Mouse (Mus musculus) hindbrain, embryonic 10.5 days (tissue): ENCODE measurements around the gene Mtfmt. TPM values are rescaled to one million over a fixed set of nuclear protein-coding genes. Genes with fewer than 3 reads are reported as not detected.

ENCODE experiments used
- DNase-seq: peaks from one replicate; pipeline ENCODE4 v3.0.0-alpha.2; 2017; ENCODE audit warnings: low spot score
- H3K27ac ChIP-seq: fragments of 300-500 bp; sonication (generic); 2 replicates; pipeline ENCODE4 v1.5.1; 2016; ENCODE audit warnings: mild to moderate bottlenecking, moderate library complexity
- H3K27me3 ChIP-seq: fragments of 300-500 bp; sonication (generic); 2 replicates; pipeline ENCODE4 v1.6.1; 2016; ENCODE audit warnings: mild to moderate bottlenecking; ENCODE audit not compliant: poor library complexity, insufficient read depth, severe bottlenecking
- H3K36me3 ChIP-seq: fragments of 300-500 bp; sonication (generic); 2 replicates; pipeline ENCODE4 v1.6.1; 2016; ENCODE audit warnings: mild to moderate bottlenecking, moderate library complexity
- H3K4me1 ChIP-seq: fragments of 300-500 bp; sonication (generic); replicated peaks from 2 replicates; pipeline ENCODE4 v1.6.1; 2016; ENCODE audit warnings: mild to moderate bottlenecking
- H3K4me3 ChIP-seq: fragments of 300-500 bp; sonication (generic); 2 replicates; pipeline ENCODE4 v1.5.1; 2016; ENCODE audit warnings: mild to moderate bottlenecking, moderate library complexity
- H3K9me3 ChIP-seq: fragments of 300-500 bp; sonication (generic); 2 replicates; pipeline ENCODE4 v1.6.1; 2016; ENCODE audit warnings: mild to moderate bottlenecking, moderate library complexity
- WGBS: fragments of 180-500 bp; shearing (Covaris S2); methylation state at CpG from one replicate; pipeline ENCODE4 v1.1.7; 2016; 5-methylcytosine and 5-hydroxymethylcytosine counted together
- polyA plus RNA-seq: library from polyadenylated mRNA; unstranded; fragments of >200 nt; fragmentation: Nextera tagmentation; extraction: Ambion mirVana; gene quantifications from 2 replicates; pipeline ENCODE4 v1.2.1, GENCODE M21; 2016

The Mtfmt gene
- 20.5 TPM in 2 replicates for polyA plus RNA-seq

DNA sequence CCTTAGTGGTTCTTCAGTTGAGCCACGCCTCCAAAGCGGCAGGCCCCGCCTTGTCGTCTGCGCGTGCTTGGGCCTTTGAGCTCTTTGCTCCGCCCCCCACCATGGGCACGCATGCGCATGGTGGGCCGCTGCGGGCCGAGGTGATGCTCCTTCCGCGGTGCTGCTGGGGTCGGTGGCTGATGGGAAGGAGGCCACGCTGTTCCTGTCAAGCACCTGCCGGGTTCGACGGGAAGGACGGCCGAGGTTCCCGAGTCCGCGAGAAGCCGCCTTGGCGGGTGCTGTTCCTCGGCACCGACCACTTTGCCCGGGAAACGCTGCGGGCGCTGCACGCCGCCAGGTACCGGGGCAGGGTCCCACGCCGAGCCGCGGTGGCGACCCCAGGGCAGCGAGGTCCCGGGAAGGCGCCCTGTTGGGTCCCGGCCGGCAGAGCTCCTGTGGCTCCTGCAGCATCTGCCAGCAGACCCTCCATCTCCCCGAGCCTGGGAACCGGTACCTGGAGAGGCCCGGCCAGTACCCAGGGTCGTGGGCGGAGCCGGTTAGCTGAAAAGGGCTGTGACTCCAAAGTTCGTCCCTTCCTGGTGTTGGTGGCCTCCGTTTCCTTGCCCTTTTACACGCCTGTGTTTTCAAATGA is at the start of gene Mtfmt:
TSS of gene Mtfmt (plus strand) at position 112 of the 631 bp plus-strand sequence.
- Histone ChIP-seq H3K4me1 (peaks cover 10% of the 10 kb centered on the region), H3K4me3 (peak within 1 kb of the TSS; percentile 79), H3K9me3 (no peaks in the 10 kb centered on the region), H3K27ac (peak within 1 kb of the TSS; percentile 89), H3K27me3 (no peaks in the 10 kb centered on the region), H3K36me3 (peaks cover 25% of the 10 kb centered on the region)
- peak; percentile 93 for DNase-seq
- under 1% methylated on average over 54 of the region's 54 CpGs for WGBS

DNA sequence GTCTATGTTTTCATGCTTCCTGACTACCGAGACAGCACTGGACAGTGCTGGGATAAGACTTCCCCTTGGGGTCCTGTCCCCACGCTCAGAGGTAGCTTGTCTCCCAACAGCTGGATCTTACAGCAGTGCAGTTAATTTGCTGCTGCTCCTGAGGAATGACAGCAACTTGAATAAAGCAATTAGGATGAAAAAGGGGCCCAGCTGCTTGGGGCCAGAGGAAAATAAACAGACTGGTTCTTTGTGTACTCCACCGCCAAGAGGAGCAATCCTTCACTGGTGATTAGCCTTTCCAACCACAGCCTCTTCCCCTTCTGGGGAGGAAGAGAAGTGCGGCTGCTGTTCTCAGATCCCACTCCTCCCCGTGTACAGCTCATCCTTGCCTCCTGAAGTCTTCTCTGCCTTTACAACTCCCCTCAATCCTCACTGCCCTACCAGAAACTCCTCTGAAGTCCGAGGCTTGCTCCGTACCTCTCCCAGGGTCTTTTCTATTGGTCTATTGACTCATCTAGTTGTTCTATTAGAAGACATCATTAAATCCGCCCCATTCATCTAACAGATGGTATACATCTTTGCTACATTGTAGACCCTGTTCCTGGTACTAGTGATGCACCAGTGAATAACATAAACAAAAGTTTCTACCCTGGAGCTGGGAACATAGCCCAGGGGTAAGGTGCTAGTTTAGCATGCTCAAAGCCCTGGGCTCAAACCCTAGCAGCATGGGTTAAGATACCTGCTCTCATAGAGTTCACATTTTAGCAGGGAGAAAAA is 49.0 kb upstream of the Mtfmt start:
- no peak overlapping the region for H3K27ac ChIP-seq
- H3K4me1 ChIP-seq: peaks cover 20% of the 10 kb centered on the region
- DNase-seq: no peak
- no peaks in the 10 kb centered on the region for H3K9me3 ChIP-seq
- H3K27me3 ChIP-seq: peaks cover 35% of the 10 kb centered on the region
- H3K36me3 ChIP-seq: no peaks in the 10 kb centered on the region
- no peak overlapping the region for H3K4me3 ChIP-seq
- 33% methylated on average over 8 of the region's 8 CpGs for WGBS

DNA sequence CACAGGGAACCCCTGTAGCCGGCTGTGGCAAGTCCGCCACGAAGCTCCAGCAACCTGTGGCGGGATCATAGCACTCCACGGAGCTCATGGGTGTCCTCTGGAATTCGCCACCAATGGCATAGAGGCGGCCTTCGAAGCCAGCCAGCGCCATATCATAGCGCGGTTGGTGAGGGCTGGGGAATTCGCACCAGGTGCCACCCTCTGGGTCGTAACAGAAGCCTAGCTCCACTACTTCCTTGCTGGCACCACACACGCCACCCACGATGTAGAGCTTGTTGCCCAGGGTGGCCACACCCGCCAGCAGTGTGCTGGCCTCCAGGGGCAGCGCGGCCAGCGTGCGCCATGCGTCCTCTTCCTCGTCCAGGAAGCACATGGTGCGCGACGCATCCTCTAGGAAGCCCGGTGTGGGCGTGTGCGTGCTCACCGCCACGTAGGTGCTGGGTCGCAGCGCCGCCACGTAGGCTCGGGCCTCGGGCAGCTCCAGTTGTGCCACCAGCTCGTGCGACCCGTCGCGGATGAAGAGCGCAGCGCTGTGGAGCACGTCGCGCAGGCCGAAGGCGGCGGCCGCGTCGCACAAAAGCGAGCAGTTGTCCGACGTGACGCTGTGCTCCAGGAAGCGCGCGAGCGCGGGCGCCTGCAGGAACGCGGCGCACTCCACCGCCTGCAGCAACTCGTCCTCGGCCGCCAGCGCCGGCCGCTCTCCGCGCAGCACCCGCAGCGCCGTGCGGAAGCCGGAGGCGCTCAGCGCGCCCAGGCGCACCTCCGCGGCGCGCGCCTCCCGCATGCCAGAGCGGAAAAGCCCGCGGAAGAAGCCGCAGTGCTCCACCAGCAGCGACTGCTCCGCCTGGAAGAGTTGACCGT is 44.6 kb upstream of the Mtfmt start:
- Histone ChIP-seq H3K9me3 (no peaks in the 10 kb centered on the region), H3K4me1 (peaks cover 27% of the 10 kb centered on the region), H3K27me3 (peaks cover 71% of the 10 kb centered on the region), H3K4me3 (peak overlapping the region; percentile 51), H3K36me3 (no peaks in the 10 kb centered on the region), H3K27ac (peak overlapping the region; percentile 68)
- WGBS: 18% methylated on average over 96 of the region's 96 CpGs
- DNase-seq: peak; percentile 40

DNA sequence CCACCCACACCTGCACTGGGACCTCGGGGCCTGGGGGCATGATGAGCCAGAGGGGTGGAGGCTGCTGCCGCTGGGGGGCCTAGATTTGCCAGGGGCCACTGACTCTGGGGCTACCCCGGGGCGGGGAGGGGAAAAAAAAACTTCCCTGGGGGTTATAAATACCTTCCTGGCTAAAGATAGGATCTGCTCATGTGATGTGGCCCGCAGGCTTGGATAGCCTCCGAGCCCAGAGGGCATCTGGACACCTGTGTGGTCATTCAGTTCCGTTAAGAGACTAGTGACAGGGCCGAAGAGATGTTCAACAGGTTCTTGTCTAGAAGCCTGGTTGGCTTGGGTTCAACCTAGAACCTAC is 44.0 kb upstream of the Mtfmt start, which contains the start of gene Kbtbd13:
TSS of gene Kbtbd13 (minus strand) at position 40 of the 352 bp plus-strand sequence.
- WGBS: 45% methylated on average over 8 of the region's 8 CpGs
- H3K27ac ChIP-seq: peak within 1 kb of the TSS; percentile 68

DNA sequence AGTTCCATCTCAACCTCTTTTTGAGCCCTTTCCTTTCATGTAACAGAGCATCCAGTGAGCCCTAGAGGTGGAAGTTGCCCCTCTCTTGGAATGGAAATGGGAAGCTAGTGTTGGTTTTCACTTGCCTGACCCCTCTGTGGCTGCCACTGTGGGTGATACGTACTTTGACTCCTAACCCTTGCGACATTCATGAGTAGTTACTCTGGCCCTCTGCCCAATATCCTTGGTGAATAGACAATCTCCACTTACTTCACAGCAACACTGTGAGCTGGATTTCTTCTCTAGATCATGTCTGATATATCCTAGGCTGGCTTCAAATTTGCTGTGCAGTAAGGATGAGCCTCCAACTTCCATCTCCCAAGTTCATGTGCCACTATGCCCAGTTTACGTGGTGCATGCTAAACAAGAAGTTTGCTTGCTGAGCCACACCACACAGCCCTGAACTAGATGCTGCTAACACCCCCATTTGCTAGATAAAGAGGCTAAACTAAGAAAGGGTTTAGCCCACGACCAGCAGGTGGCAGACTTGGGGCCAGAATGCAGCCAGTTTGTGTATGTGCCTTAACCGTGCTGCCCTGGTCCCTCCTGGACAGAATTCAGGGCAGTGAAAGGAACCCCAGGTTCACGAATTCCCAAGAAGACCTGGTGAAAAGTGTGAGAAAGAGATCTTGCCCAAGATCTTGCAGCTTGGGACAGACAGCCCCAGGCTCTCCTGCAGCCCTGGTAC is 42.8 kb upstream of the Mtfmt start:
- WGBS: 28% methylated on average over 6 of the region's 6 CpGs
- H3K4me1 ChIP-seq: peaks cover 20% of the 10 kb centered on the region
- DNase-seq: peak; percentile 64
- no peak overlapping the region for H3K27ac ChIP-seq
- H3K36me3 ChIP-seq: no peaks in the 10 kb centered on the region
- no peaks in the 10 kb centered on the region for H3K9me3 ChIP-seq
- H3K4me3 ChIP-seq: no peak overlapping the region
- H3K27me3 ChIP-seq: peaks cover 73% of the 10 kb centered on the region

More for the DNA sequence above, 44.0 kb upstream of the Mtfmt start, which contains the start of gene Kbtbd13:
- H3K9me3 ChIP-seq: no peaks in the 10 kb centered on the region
- DNase-seq: no peak
- H3K4me3 ChIP-seq: peak within 1 kb of the TSS; percentile 51
- peaks cover 23% of the 10 kb centered on the region for H3K4me1 ChIP-seq
- no peaks in the 10 kb centered on the region for H3K36me3 ChIP-seq
- peaks cover 71% of the 10 kb centered on the region for H3K27me3 ChIP-seq

DNA sequence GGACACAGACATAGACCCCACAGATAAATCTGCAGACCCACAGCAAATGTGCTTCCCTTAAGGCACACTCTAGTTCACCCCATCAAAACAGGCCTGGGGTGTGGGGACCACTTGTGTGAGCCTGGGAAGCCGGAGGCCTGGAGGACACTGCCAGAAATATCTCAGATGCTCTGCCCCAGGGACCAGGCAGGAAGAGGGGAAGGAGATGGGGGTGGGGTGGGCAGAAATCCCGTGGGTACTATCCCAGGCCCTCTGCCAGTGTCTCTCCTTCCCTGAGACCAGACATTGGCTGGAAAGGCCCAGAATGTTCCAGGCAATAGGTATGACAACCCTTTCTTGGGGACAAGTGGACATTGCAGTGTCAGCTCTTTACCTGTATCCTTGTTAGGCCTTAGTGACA is 42.0 kb upstream of the Mtfmt start:
- DNase-seq: no peak
- H3K27ac ChIP-seq: no peak overlapping the region
- no peak overlapping the region for H3K4me3 ChIP-seq
- peaks cover 27% of the 10 kb centered on the region for H3K4me1 ChIP-seq
- no peaks in the 10 kb centered on the region for H3K36me3 ChIP-seq
- WGBS: 52% methylated on average over 2 of the region's 2 CpGs
- H3K9me3 ChIP-seq: no peaks in the 10 kb centered on the region
- peaks cover 71% of the 10 kb centered on the region for H3K27me3 ChIP-seq

DNA sequence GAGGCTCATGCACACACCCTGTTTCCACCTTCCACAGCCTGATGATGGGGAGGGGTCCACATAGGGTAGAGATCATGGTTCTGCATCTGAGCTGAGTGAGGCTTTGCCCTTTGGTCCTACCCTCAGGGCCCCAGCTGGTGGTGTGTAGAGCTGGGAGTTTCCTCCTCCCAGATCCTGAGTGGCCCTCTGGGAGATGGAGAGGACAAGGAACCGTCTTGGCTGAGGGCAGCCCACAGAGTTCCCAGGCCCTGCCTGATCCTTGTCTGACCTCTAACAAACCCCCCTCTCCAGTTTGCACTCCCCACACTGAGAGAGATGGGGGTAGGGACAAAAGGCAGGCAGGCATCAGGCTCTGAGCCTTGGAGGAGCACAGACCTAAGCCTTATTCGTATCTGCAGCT is 41.2 kb upstream of the Mtfmt start:
- WGBS: 59% methylated on average over 2 of the region's 2 CpGs
- H3K4me3 ChIP-seq: no peak overlapping the region
- peaks cover 35% of the 10 kb centered on the region for H3K4me1 ChIP-seq
- H3K9me3 ChIP-seq: no peaks in the 10 kb centered on the region
- 0 out of 2 replicates have a peak overlapping the region, but pooled peaks have one; percentile 23 for H3K27ac ChIP-seq
- H3K36me3 ChIP-seq: no peaks in the 10 kb centered on the region
- peaks cover 71% of the 10 kb centered on the region for H3K27me3 ChIP-seq
- no peak for DNase-seq

DNA sequence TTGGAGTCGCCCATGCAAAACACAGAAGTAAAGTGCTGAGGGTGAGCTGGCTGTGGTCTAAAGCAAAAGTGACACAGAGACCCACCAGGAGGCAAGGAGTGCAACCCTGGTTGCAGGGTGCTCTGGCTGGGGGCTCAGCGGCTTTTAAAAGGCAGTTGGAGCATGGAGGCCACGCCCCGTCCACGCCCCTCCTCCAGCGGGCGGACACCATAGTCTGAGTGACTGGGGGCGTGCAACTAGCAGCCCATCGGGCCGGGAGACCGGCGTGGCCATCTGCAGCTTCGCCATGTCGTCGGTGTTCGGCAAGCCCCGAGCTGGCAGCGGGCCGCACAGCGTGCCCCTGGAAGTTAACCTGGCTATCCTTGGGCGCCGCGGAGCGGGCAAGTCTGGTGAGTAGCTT is 37.3 kb upstream of the Mtfmt start, which contains the start of gene Rasl12:
TSS of gene Rasl12 (plus strand) at position 228 of the 400 bp plus-strand sequence.
- Histone ChIP-seq H3K9me3 (no peaks in the 10 kb centered on the region), H3K4me1 (peaks cover 29% of the 10 kb centered on the region), H3K36me3 (no peaks in the 10 kb centered on the region), H3K27ac (peak within 1 kb of the TSS; percentile 83), H3K4me3 (peak within 1 kb of the TSS; percentile 59), H3K27me3 (peaks cover 35% of the 10 kb centered on the region)
- DNase-seq: peak; percentile 84
- under 1% methylated on average over 24 of the region's 24 CpGs for WGBS

DNA sequence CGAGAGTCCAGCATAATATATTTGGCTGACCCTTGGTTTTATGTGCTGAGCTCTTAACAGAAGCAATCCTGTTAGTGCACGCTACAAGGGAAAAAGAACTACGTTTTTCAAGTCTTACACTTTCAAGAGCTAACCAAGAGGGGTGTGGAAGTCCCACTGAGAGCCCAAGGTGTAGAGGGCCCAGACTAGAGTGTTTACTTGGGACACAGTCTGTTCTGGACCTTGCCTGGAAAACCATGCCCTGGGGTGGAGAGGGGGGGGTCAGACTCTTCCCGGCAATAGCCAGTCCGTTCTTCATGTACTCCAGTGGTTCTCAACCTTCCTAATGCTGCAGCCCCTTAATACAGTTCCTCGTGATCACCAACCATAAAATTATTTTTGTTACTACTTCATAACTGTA is 35.6 kb upstream of the Mtfmt start:
- H3K4me3 ChIP-seq: no peak overlapping the region
- H3K9me3 ChIP-seq: no peaks in the 10 kb centered on the region
- H3K4me1 ChIP-seq: peaks cover 20% of the 10 kb centered on the region
- no peak for DNase-seq
- no peaks in the 10 kb centered on the region for H3K36me3 ChIP-seq
- 89% methylated on average over 6 of the region's 6 CpGs for WGBS
- no peak overlapping the region for H3K27ac ChIP-seq
- peaks cover 23% of the 10 kb centered on the region for H3K27me3 ChIP-seq

DNA sequence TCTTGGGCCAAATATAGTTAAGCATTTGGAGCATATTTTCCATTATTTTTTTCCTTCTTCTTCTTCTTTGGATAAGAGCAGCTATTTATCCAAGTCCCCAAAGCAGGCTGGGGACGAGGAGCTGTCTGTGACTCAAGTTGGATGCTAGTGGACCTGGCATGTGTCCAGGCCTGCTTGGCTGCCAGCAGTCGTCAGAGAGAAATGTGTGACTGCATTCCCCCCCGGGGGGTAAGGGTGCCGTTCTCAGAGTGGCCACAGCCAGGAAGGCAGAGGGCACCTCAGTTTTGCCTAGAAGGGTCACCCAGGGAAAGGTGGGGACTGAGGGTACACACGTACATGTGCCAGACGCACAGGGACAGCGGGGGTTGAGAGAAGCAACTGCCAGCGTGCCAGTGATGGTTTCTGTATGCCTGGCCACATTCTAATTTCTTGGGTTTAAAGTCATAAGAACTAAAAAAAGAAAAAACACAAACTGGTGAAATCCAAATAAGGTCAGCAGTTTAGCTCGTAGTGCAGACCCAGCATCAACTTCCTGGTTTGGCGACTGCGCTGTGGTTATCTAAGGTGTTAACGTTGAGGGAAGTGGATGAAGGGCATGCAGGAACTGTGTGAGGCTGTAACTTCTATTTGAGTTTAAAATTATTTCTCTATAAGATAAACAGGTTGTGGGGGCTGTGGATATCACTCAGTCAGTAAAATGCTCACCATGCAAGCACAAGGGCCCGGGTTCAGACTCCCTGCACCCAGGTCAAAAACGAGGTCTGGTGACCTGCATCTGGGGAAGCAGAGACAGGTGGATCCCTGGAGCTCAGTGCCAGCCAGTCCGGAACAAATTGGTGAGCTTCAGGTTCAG is 31.0 kb upstream of the Mtfmt start:
- no peak for DNase-seq
- 84% methylated on average over 15 of the region's 15 CpGs for WGBS

DNA sequence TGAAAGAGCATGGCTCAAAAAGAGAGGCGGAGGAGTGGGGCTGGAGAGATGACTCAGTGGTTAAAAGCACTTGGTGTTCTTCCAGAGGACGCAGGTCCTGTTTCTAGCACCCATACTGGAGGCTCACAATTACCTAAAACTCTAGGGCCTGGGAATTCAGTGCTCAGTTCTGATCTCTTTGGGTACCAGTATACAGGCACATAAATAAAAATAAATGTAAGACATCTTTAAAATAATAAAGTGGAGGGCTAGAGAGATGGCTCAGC is 30.5 kb upstream of the Mtfmt start:
- no peaks in the 10 kb centered on the region for H3K36me3 ChIP-seq
- no peaks in the 10 kb centered on the region for H3K27me3 ChIP-seq
- 85% methylated on average over 2 of the region's 2 CpGs for WGBS
- 0 out of 2 replicates have a peak, but pooled peaks cover 3% of the 10 kb centered on the region for H3K4me1 ChIP-seq
- no peaks in the 10 kb centered on the region for H3K9me3 ChIP-seq
- no peak overlapping the region for H3K27ac ChIP-seq
- no peak for DNase-seq
- no peak overlapping the region for H3K4me3 ChIP-seq

More for the DNA sequence above, 31.0 kb upstream of the Mtfmt start:
- Histone ChIP-seq H3K4me1 (0 out of 2 replicates have a peak, but pooled peaks cover 3% of the 10 kb centered on the region), H3K9me3 (no peaks in the 10 kb centered on the region), H3K4me3 (no peak overlapping the region), H3K27me3 (peaks cover under 1% of the 10 kb centered on the region), H3K36me3 (no peaks in the 10 kb centered on the region), H3K27ac (no peak overlapping the region)
